ENCODE assay signal across 17 mouse cellular contexts in genomic region chr1:91220322-91220672, GRCm38 (mm10). TPM values are rescaled to one million over a fixed set of nuclear protein-coding genes. Genes with fewer than 3 reads are reported as not detected.
DNase-seq lines count a peak whose midpoint lies in the region; ATAC-seq and TF ChIP-seq lines count a peak whose summit lies in the region.
"Had no signal": no experiment of that assay in that cellular context is flagged by ENCODE, and none has a peak within 500 bp of the region (broad histone marks: within the 10 kb centered on the region; RNA-seq: fewer than 3 reads in every experiment).

No protein-coding gene starts in this region.

- no peaks in the 10 kb centered on the region for H3K27me3 ChIP-seq in C2C12 (ENCODE audit: control insufficient read depth, insufficient read depth, insufficient read length)
- H3K27me3 ChIP-seq: forebrain, embryonic 13.5 days; hindbrain, embryonic 12.5 days; midbrain, embryonic 15.5 days had no signal

- peak; percentile 48 for ATAC-seq in granulocyte monocyte progenitor cell, adult 5-6 weeks (replicated peaks; ENCODE audit: poor library complexity, severe bottlenecking)
- ATAC-seq in neutrophil, adult 5-6 weeks (ENCODE audit: extremely low read depth, insufficient number of reproducible peaks, low FRiP score, poor library complexity, severe bottlenecking): peak; percentile 71
- ATAC-seq: forebrain, embryonic 13.5 days; intestine, embryonic 16.5 days; midbrain, embryonic 15.5 days had no signal

- H3K4me3 ChIP-seq in C2C12 (ENCODE audit: insufficient read depth, poor library complexity, severe bottlenecking): no peak overlapping the region
- H3K4me3 ChIP-seq: embryonic facial prominence, embryonic 10.5 days; forebrain, embryonic 13.5 days; hindbrain, embryonic 12.5 days; layer of hippocampus, adult 2 months; limb, embryonic 10.5 days; megakaryocyte, embryonic 14.5 days; midbrain, embryonic 15.5 days had no signal

- no peaks in the 10 kb centered on the region for H3K79me2 ChIP-seq in C2C12 (ENCODE audit: control insufficient read depth, insufficient read depth)

- H3ac ChIP-seq in C2C12 (ENCODE audit: control insufficient read depth, insufficient read length, low read depth): no peak overlapping the region

- peak; percentile 21 to 31 for DNase-seq in lung, adult 18-20 months
- no peak for DNase-seq in lung, postnatal 10 days
- no peak for DNase-seq in right cerebral cortex, postnatal 4 days
- DNase-seq in heart, postnatal 4 days: no peak
- DNase-seq: cerebellum, adult 2 months; right cerebral cortex, postnatal 14 days had no signal

- H3K79me3 ChIP-seq in C2C12 (ENCODE audit: low read depth): no peaks in the 10 kb centered on the region

- H3K36me3 ChIP-seq in C2C12 (ENCODE audit: control insufficient read depth, insufficient read depth): no peaks in the 10 kb centered on the region
- H3K36me3 ChIP-seq: embryonic facial prominence, embryonic 10.5 days; hindbrain, embryonic 12.5 days; limb, embryonic 10.5 days; midbrain, embryonic 15.5 days had no signal

- no peak for TF ChIP-seq CTCF in C2C12 (IDR thresholded peaks at IDR 0.05; ENCODE audit: control insufficient read depth, insufficient read depth, insufficient read length)

TF ChIP-seq in C2C12, 6 proteins besides CTCF, POLR2A, EP300 and RAD21:
- no peak for TF ChIP-seq MAX (IDR thresholded peaks at IDR 0.05)
- no peak for TF ChIP-seq MYOG (IDR thresholded peaks at IDR 0.05; ENCODE audit: control insufficient read depth, extremely low read depth, insufficient read length)
- TF ChIP-seq USF1 (IDR thresholded peaks at IDR 0.05; ENCODE audit: low read depth): no peak
- no peak for TF ChIP-seq FOSL1 (IDR thresholded peaks at IDR 0.05; ENCODE audit: insufficient read depth, low read length, poor library complexity, severe bottlenecking)
- peak; percentile 7 for TF ChIP-seq CEBPB (IDR thresholded peaks at IDR 0.05; ENCODE audit: low read depth)

RNA-seq across cellular contexts. Expression of gene Ube2f, which starts 29.8 kb away (rescaled TPM):
- 71.0 TPM for polyA plus RNA-seq in C2C12 (2012; fragmentation: generic; extraction: Trizol)
- total RNA-seq in granulocyte monocyte progenitor cell, adult 5-6 weeks (2014; fragmentation: Nextera tagmentation): 80.4 and 94.7 TPM in 2 replicates
- 40.4 and 50.5 TPM in 2 replicates for total RNA-seq in granulocyte monocyte progenitor cell, adult 5-6 weeks (2017)
- 34.9 and 42.0 TPM in 2 replicates for total RNA-seq in neutrophil, adult 5-6 weeks (2017)
- 10 to 100 TPM; 49.3 to 55.0 TPM for total RNA-seq in heart, postnatal 4 days (2021)

RNA-seq across cellular contexts. Expression of gene Ramp1, which starts 40.7 kb away (rescaled TPM):
- 2.1 TPM for polyA plus RNA-seq in C2C12 (2012; fragmentation: generic; extraction: Trizol)
- 160 and 199 TPM in 2 replicates for total RNA-seq in granulocyte monocyte progenitor cell, adult 5-6 weeks (2014; fragmentation: Nextera tagmentation)
- 179 and 199 TPM in 2 replicates for total RNA-seq in granulocyte monocyte progenitor cell, adult 5-6 weeks (2017)
- 10.1 and 10.8 TPM in 2 replicates for total RNA-seq in neutrophil, adult 5-6 weeks (2017)
- 10 to 100 TPM; 24.3 to 26.8 TPM for total RNA-seq in heart, postnatal 4 days (2021)

Comparison
In these comparisons a context has a peak if more than half of its experiments do, and no peak if none do; other contexts are left out.
1. DNase-seq: peak in lung, adult 18-20 months (2 of 2); none in lung, postnatal 10 days (single experiment), right cerebral cortex, postnatal 4 days (single experiment) and heart, postnatal 4 days (single experiment).
2. RNA of gene Ramp1, which starts 40.7 kb away (total RNA-seq): 160 to 199 TPM in granulocyte monocyte progenitor cell, adult 5-6 weeks; 24.3 to 26.8 TPM in heart, postnatal 4 days and 10.1 to 10.8 TPM in neutrophil, adult 5-6 weeks; every median in the first group is over 4 times any median in the second.